Mouse (Mus musculus): Measurements from ENCODE around the gene Ttc32.

- TF ChIP-seq CTCF (IDR thresholded peaks at IDR 0.05; ENCODE audit: low read depth, low read length) (no peak), GATA1 (IDR thresholded peaks at IDR 0.05; ENCODE audit: borderline replicate concordance, low read length) (no peak), POLR2AphosphoS5 (IDR thresholded peaks at IDR 0.05; ENCODE audit: insufficient replicate concordance, low read depth, low read length) (no peak), TAL1 (conservative IDR thresholded peaks at IDR 0.05; ENCODE audit: low read depth, low read length) (no peak)
Measured at GRCm38 (mm10) chr12:9029506-9029887, 300 bp upstream of the Ttc32 start.

All from G1E (cell line).